Mouse (Mus musculus): ENCODE data around the gene Rhno1. TPM values are rescaled to one million over a fixed set of nuclear protein-coding genes. Genes with fewer than 3 reads are reported as not detected.
"Not testable (repeated sequence)": the region's sequence is repeated elsewhere in the genome, so short reads cannot be mapped to it uniquely, and the experiment has no call there.

The Rhno1 gene
- 10 to 100 TPM; 15.7 to 17.2 TPM for total RNA-seq (2021)

DNA sequence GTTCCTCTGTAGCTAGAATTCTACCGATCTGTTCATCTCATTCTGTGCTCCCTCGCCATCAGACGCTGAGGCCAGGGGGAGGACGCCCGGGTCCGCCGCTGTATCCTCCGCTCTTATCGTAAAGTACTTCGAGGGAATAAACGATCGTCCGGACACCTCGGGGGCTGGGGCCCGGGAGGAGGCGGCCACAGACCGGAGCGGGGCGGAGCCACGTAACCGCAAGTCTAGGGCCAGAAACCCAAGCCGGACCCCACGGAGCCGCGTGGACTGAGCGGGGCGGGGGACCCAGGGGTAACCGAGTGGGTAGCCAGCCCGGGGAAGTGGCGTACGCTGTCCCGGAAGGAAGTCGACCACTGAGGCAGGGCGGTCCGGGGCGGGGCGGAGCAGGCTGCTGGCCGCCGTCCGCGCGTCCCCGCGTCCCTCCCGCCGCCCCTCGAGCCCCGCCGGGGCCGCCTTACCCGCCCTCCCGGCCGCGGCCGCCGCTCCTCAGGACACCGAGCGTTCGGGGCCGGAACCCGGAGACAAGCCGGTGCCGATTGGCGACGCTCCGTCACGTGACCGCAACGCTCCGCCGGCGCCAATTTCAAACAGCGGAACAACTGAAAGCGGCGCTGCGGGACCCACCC is at the start of gene Rhno1, which contains the start of gene Foxm1:
Gene Rhno1, minus strand, starts transcription at position 531 of the 626 bp plus-strand sequence.
Gene Foxm1, plus strand, starts transcription at position 587 of the 626 bp plus-strand sequence.
- intact Hi-C loops (cut with DNase I), result loop anchor here (5.0 kb wide), 1 partner anchor 50 kb away; no protein-coding TSS in a partner anchor
- DNase-seq (ENCODE audit: low spot score in 2 of 2), result peak; percentile 77 to 87

DNA sequence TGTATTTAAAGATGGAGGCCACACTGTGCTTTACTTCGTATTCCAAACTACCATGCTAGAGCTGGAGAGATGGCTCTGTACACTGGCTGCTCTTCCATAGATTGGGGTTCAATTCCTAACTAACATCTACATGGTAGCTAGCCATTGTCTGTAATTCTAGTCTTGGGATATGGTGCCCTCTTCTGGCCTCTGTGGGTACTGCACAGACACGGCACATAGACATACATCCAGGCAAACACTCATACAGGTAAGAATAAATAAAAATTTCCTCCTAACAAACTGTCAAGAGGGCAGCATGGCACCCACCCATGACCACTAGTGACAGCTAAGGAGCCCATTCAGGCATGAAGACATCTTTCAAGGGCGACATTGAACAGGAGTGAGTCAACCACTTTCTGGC is 48.4 kb upstream of the Rhno1 start:
- intact Hi-C loops (cut with DNase I), result loop anchor here (5.0 kb wide), 3 partner anchors 49 to 179 kb away; partner anchors contain the start of genes Foxm1 and Rhno1

DNA sequence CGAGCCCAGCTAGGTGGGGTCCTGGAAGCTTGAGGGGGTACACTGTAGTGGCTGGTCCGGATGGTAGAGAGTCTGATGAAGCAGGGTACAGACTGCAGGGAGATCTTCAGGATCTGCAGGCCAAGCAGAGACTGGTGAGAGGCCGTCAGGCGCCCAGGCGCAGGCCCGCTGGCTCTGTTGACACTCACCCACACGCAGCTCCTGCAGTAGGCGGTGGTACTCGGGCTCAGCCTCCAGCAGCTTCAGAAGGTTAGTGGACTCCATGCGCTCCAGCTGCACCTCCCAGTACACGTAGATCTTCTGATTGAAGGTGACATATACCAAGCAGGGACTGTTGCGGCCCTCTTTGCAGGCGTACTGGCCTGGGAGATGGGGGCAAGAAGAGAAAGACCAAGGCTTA is 47.6 kb upstream of the Rhno1 start:
- DNase-seq (ENCODE audit: low spot score in 2 of 2), result peak in 1 of 2 experiments; percentile 32
- intact Hi-C loops (cut with DNase I), result loop anchor here (5.0 kb wide), 3 partner anchors 48 to 178 kb away; partner anchors contain the start of genes Foxm1 and Rhno1

More for the DNA sequence above, 48.4 kb upstream of the Rhno1 start:
- peak; percentile 86 to 89 for DNase-seq (ENCODE audit: low spot score in 2 of 2)

DNA sequence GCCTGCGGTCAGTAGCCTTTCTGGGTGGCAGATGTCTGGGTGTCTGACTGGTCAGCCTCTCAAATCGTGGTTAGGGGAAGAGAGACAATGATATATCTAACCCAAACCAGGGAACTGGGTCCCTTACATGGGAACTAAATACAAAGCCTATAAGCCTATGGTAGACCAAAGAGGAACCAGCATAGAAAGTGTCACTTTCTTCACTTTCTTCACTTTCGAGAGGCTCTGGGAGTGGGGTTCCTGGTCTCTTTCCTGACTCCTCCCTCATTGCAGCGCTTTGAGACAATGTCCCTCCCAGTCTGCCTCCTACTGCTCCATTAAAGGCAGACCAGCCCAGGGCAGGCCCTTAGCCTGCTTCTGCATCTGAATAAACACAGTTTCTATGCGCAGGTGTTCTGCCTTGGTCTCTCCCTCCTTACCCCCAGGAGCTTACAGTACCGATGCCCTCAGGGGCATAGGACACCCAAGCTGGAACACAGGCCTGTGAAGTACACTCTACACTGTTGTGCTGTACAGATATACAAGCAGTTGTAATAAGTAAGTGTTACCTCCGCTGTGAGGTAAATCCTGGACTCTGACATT is 45.9 kb upstream of the Rhno1 start:
- DNase-seq (ENCODE audit: low spot score in 2 of 2), result no peak
- intact Hi-C loops (cut with DNase I), result no loop called here

DNA sequence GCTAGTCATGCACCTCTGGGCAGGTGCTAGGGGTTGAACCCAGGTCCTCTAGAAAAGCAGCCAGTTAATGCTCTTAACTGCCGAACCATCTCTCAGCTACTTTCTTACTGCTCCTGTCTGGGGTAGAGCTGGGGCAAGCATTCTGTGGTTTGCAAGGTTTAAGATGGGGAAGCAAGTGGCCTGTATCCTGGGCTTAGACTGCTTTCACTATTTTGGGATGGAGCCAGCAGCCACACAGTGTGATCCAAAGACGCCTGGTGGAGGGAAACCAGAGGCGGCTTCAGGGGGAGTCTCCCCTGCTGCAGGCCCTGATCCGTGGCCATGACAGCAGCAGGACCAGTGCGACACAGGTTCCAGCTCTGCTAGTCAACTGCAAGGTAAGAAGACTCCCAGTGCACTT is 42.0 kb upstream of the Rhno1 start:
- intact Hi-C loops (cut with DNase I), result no loop called here
- no peak for DNase-seq (ENCODE audit: low spot score in 2 of 2)

DNA sequence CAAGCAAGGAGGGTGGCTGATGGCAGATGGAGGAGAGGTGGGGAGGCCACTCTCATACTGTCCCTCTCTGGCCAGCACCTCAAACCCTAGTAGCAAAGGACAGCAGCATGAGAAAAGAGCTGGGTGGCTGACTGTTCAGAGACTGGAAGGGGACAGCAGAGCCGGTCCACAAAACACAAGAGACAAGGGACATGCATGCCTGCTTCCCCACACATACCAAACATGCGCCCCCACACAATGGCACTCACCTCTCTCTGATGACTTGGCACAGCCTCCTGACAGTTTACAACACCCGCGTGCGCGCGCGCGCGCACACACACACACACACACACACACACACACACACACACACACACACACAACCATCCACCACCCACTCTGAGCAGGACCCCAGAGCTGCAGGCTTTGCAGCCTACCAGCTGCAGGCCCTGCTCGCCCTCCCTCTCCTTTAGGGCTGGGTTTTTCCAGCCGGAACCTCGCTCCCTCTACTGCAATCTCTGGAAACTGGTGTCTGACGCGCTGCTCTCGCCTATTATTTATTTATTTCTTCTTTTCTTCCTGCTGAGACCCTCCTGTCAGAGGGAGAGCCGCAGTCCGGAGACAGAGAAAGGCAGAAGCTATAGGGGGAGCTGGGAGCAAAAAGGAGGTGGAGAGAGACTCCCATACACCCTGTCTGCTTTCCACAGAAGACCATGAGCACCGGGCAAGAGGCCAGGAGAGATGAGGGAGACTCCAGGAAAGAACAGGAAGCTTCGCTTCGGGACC is 36.9 kb upstream of the Rhno1 start:
- peak; percentile 34 to 46 for DNase-seq (ENCODE audit: low spot score in 2 of 2)
- intact Hi-C loops (cut with DNase I), result no loop called here

DNA sequence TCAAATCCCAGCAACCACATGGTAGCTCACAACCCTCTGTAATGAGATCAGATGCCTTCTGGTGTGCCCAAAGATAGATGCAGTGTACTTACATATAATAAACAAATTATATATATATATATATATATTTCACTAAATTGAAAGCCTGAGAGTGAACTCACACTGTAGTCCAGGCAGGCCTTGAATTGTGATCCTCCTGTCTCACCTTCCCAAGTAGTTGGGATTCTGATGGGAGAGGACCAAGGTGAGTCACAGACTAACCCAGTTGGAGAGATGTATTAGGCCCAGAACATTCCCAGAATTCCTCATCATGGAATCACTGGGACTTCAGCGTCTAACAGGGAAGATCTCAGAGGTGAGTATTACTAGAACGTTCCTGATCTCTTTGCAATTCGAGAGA is 36.3 kb upstream of the Rhno1 start, which contains the start of gene Nrip2:
Gene Nrip2, plus strand, starts transcription at position 301 of the 400 bp plus-strand sequence.
- intact Hi-C loops (cut with DNase I), result no loop called here
- no peak for DNase-seq (ENCODE audit: low spot score in 2 of 2)

DNA sequence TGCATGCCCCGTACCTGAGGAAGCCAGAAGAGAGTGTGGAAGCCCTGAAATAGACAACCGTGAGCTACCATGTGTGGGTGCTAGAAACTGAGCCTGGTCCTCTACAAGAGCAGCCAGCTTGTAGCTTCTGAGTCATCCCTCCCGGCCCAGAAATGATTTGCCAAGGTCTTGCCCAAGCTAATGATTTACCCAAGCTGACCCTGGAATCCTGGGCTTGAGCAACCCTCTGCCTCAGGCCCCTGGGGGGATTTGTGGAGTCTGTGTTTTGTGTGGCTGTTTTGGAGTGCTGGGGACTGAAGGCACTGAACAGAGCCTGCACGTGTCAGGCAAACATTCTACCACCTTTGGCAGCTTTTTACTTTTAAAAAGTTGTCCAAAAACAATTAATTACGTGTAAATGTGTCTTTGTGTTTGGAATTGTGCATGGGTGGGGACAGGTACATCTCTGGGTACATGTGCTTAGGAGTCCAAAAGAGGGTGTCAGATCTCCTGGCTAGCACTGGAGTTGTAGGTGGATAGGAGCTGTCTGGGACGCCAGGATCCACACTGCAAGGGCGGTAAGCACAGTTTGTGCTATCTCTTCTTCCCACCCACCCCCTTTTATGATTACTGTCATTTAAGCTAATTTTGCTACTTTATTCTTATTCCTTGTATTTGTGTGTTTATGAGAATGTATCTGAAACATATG is 35.0 kb upstream of the Rhno1 start:
- DNase-seq (ENCODE audit: low spot score in 2 of 2), result no peak
- intact Hi-C loops (cut with DNase I), result no loop called here

DNA sequence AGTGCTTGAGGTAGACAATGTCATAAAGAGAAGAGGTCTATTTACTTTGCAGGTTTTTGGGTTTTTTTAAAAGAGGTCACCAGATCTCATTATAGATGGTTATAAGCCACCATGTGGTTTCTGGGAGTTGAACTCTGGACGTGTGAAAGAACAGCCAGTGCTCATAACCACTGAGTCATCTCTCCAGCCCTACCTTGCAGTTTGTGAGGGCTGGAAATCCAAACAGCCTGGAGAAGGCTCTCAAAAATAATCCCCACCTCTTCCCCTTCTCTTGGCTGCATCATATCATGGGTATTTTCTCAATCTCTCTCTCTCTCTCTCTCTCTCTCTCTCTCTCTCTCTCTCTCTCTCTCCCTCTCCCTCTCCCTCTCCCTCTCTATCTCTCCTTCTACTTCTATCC is 28.0 kb upstream of the Rhno1 start:
- no peak for DNase-seq (ENCODE audit: low spot score in 2 of 2)
- intact Hi-C loops (cut with DNase I), result no loop called here

DNA sequence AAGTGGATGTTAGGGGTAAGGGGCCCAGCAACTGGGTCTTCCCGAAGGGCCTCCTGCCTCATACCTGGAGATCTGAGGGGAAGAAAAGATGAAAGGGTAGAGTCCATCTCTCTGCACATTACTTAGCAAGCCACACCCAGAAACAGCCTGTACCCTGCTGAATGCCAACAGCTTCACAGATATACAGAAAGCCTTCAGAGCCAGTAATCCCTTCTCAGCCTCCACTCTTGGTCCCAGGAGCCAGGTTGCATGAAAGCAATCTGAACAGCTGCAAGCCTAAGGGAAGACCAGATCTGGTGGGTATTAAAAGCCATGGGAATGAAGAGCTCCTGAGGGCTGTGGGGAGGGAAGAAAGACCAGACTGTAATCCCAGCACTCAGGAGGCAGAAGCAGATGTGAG is 26.5 kb upstream of the Rhno1 start:
- intact Hi-C loops (cut with DNase I), result no loop called here

DNA sequence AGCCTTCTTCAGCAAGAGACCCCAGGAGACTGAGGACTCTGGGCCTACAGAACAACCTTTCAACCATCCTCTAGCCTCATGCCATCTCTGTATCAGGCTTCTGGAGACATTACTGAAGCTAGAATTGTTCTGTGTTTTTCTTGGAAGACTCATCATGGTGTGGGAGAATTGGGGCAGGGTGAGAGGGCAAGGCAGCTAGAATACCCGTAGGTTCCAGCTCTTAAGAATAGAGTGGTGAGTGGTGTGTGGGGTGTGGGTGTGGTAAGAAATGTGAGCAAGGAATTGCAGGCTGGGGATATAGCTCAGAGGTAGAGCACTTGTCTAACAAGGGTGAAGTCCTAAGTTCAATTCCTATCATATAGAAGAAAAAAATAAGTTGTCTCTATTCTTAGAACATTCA is 22.3 kb upstream of the Rhno1 start:
- no peak for DNase-seq (ENCODE audit: low spot score in 2 of 2)
- intact Hi-C loops (cut with DNase I), result no loop called here

More for the DNA sequence above, 26.5 kb upstream of the Rhno1 start:
- DNase-seq (ENCODE audit: low spot score in 2 of 2), result no peak

DNA sequence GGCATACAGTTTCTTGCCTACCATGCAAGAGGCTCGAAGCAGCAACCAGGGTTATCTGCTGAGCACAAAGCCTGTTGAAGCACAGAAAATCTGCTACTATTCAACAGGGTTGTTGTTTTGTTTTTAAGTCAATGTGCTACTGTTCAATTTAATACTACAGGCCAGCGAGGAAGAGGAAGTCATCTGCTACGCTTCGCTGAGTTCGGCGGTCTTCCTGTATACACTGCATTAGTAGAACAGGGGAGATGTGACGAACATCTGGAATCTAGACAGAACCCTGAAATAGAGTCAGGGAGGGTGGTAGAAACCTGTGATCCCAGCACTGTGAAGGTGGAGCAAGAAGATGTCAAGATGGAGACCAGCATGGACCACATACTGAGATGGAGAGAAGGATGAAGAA is 21.0 kb upstream of the Rhno1 start:
- DNase-seq (ENCODE audit: low spot score in 2 of 2), result no peak
- intact Hi-C loops (cut with DNase I), result no loop called here

DNA sequence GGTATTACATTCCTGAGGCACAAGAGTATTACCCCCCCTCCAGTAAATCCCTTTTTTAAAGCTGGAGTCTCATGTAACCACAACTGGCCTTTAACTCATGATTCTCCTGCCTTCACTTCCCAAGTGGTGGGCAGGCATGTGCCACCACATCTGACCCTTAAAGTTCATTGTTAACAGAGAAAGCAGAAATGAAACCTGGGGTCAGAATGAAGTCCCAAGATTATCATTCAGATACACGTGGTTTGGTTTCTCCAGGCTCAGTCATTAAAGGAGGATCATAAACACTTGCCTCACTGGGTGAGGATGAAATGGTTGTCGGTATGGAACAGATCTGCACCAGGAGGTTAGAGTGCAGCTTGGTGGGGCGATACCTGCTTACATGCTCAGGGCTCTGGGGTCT is 18.5 kb upstream of the Rhno1 start:
- intact Hi-C loops (cut with DNase I), result no loop called here
- DNase-seq (ENCODE audit: low spot score in 2 of 2), result no peak

DNA sequence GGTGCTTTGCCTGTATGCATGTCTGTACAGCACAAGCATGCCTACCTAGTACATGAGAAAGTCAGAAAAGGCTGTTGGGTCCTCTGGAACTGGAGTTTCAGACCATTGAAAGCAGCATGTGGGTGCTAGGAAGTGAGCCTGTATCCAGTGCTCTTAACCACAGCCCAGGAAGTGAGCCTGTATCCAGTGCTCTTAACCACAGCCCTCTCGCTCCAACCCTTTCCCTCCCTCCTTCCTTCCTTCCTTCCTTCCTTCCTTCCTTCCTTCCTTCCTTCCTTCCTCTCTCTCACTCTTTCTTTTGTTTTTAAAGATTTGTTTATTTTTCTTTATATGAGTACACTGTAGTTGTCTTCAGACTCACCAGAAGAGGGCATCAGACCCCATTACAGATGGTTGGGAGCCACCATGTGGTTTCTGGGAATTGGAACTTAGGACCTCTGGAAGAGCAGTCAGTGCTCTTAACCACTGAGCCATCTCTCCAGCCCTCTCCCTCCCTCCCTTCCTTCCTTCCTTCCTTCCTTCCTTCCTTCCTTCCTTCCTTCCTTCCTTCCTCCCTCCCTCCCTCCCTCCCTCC is 18.0 kb upstream of the Rhno1 start:
- intact Hi-C loops (cut with DNase I); DNase-seq (ENCODE audit: low spot score in 2 of 2): not testable (repeated sequence)

DNA sequence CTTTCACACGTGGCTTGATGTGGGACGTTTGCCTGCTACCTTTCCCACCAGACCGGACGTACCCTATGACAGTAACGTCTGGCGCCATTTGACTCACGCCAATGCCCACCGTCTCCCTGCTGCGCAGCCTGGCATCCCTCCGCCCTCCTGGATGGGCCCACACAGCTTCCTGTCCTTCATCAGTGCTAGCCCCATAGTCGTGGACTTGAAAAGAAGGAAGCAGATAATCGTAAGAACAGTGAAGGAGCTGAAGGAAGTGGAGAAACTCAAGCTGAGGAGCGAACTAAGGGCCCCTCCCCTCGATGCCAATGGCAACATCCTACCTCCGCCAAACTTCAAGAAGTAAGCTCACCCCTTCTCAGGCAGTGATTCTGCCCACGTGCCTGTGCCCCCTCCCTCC is 16.9 kb upstream of the Rhno1 start:
- DNase-seq (ENCODE audit: low spot score in 2 of 2), result no peak
- intact Hi-C loops (cut with DNase I), result no loop called here

DNA sequence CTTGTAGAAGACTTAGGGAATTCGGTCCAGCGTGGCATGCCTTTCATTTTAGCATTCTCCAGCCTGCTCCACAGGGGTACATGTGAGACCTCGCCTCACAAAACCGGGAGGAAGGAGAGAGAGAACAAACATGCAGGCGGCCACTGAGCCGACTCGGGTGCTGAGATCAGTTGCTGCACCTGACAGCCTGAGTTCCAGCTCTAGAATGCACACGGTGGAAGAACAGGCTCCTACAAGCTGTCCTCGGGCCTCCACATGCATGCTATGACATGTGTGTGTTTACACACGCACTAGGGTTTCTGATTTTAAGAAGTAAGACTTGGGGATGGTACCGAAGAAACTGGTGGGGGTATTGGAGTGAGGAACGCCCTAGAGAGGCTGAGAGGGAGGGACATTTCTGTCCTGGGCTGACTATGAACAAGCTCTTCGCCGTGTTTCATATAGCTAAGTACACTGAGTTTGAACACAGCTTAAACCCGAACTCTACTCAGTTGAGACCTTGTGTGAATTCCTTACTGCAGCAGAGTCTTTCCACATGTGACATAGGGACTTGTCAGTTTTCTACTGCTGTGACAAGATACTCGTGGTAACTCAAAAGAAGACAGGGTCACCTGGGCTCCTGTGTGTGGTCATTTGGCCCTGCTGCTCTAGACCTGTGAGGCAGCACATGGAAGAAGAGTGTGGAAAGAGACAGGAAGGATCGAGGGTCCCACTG is 13.8 kb upstream of the Rhno1 start:
- DNase-seq (ENCODE audit: low spot score in 2 of 2), result no peak
- intact Hi-C loops (cut with DNase I), result no loop called here

DNA sequence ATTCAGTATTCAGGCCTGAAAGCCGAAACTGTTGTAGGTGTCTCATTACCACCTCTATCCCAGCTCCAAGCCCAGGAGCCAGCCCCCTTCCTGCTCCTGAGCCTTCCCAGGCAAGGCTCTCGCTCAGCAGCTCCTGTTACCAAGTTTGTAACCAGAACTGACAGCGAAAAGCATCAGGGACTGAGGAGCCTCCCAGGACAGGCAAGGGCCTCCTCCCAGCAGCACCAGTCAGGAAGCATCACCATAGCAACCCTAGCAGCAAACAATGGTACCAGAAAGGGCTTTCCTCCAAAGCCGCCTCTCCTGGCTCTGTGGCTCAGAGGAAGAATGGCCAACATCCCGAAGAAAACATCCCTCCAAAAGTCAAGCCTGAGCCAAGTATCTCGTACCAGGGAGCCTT is 12.5 kb upstream of the Rhno1 start, which contains the start of the genes Tex52 and Gm44596:
Gene Tex52, plus strand, starts transcription at position 265 of the 400 bp plus-strand sequence.
Gene Gm44596, plus strand, starts transcription at position 312 of the 400 bp plus-strand sequence.
- peak in 1 of 2 experiments; percentile 56 for DNase-seq (ENCODE audit: low spot score in 2 of 2)
- intact Hi-C loops (cut with DNase I), result no loop called here

DNA sequence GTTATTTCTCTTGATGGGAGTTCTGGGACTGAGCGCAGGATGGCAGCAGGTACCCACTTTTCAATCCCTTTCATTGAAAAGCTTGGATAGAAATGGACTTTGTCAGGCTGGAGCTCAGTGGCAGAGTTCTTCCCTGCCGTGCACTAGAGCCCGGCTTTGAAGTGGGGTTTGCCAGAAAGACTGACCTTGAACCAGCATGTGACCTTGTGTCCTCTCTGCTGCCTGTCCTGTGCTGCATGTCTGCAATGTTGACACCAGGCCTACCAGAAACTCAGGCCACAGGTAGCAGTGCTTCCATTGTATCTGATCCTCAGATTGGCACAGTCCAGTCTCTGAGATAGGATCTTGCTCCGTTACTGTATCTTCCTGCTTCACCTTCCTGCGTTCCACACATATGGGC is 7.3 kb upstream of the Rhno1 start:
- intact Hi-C loops (cut with DNase I), result no loop called here

DNA sequence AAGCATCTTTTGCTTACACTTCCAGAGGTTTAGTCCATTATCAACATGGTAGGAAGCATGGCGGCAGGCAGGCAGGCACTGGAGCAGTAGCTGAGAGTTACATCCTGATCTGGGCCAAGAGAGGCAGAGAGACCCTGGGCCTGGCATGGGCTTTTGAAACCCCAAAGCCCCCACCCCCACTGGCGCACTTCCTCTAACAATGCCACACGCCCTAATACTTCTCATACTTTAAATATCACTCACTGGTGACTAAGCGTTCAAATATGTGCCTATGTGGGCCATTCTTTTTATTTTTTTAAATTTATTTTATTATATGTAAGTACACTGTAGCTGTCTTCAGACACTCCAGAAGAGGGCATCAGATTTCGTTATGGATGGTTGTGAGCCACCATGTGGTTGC is 3.8 kb upstream of the Rhno1 start:
- DNase-seq (ENCODE audit: low spot score in 2 of 2), result no peak
- intact Hi-C loops (cut with DNase I), result no loop called here

More for the DNA sequence above, 7.3 kb upstream of the Rhno1 start:
- DNase-seq (ENCODE audit: low spot score in 2 of 2), result no peak

Data from left cerebral cortex, postnatal 25 days (tissue).